Mouse (Mus musculus) Patski (cell line): ENCODE data around the gene Dctn1. TPM values are rescaled to one million over a fixed set of nuclear protein-coding genes. Genes with fewer than 3 reads are reported as not detected.

ENCODE experiments used
- ATAC-seq: fragments of 100-300 bp; one replicate; pipeline ENCODE4 v1.8.0; 2021
- CTCF ChIA-PET: fragments of 350-600 bp; sonication (Branson Sonifier 250); formaldehyde crosslinking; loops from one replicate; lab custom pipeline; 2022; ENCODE audit warnings: inconsistent platforms; lab: Charles Lee
- POLR2A ChIA-PET: fragments of 350-600 bp; sonication (Branson Sonifier 250); formaldehyde crosslinking; loops from one replicate; lab custom pipeline; 2022; ENCODE audit warnings: antibody characterized with exemption, inconsistent platforms; lab: Charles Lee
- DNase-seq: peaks from one replicate; pipeline ENCODE4 v3.0.0-alpha.2; 2011; ENCODE audit warnings: low read depth, low spot score
- H3K27me3 ChIP-seq: fragments of 371-371 bp; one replicate; pipeline ENCODE4 v1.5.1; 2021
- CTCF ChIP-seq: fragments of 100-300 bp; IDR thresholded peaks from one replicate; pipeline ENCODE4 v1.5.1; 2021
- in situ Hi-C: fragments of 300-500 bp; cut with MboI; formaldehyde crosslinking; loops from 3 replicates; pipeline ENCODE4 v1.11.1; 2018; ENCODE audit warnings: low pct_unique_long_range_greater_than_20kb, mixed read lengths
- polyA plus RNA-seq: library from polyadenylated mRNA; unstranded; gene quantifications from one replicate; pipeline ENCODE4 v1.2.3, GENCODE M21; 2021

Dctn1 gene
- polyA plus RNA-seq, 1 experiment from 2014 or later = 121 TPM

DNA sequence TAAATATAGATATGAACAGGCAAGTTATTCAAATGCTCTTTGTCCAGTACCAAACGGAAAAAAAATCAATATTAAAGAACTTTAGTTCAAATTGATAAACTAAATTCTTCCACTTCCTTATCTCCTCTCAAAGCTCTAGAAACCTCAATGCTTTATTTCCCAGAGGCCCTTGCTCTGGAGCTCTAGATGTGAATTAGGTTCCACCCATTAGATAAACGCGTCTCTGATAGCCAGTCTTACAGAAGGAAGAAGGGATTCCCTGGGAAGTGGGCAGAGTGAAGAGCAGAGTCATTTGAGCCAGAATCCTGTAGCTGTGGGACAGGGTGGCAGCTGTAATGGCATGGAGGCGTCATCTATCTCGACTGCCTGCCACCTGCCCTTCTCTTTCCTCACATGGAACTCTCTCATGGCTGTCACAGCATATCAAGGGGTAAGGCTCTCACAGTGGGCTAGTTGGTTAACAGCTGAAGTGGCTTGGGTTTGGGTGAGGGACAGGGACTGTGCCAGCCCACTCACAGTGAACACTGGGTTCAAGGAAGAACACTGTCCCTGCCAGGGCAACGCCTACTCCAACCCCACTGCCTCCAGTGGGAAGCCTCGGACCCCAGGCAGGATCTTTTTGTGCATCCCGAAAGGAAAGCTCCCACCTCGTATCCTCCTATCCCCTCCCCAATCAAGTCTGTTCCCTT lies 41.8 kb downstream of the Dctn1 start:
- in situ Hi-C loops = no loop called here
- ATAC-seq = no peak
- POLR2A ChIA-PET = no interaction called here

DNA sequence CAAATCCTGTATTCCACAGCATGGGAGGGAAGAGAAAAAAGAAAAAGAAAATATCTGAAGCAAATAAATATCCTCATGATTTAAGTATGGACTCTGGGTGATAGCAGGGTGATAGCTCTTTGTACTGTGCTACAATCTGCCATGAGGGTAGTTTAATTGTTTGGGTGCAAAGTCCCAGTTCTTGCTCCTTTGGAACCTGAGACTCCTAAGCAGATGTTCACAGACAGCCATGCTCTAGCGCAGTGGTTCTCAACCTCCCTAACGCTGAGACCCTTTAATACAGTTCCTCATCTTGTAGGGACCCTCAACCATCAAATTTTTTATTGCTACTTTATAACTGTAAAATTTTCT lies 42.3 kb downstream of the Dctn1 start:
- in situ Hi-C loops = no loop called here
- H3K27me3 ChIP-seq = peaks cover 10% of the 10 kb centered on the region
- POLR2A ChIA-PET = no interaction called here
- ATAC-seq (no peak), DNase-seq (no peak)
- CTCF ChIA-PET = interaction anchor here (1.2 kb wide), 1 partner anchor 10 kb away, joined by 4 read pairs; no protein-coding TSS in a partner anchor
- no peak for TF ChIP-seq CTCF

More for the DNA sequence above, 41.8 kb downstream of the Dctn1 start:
- TF ChIP-seq CTCF = no peak
- CTCF ChIA-PET = interaction anchor here (0.9 to 1.2 kb wide), 2 partner anchors 10 to 58 kb away, joined by 3 to 4 read pairs; no protein-coding TSS in a partner anchor
- no peak for DNase-seq
- peaks cover 10% of the 10 kb centered on the region for H3K27me3 ChIP-seq

DNA sequence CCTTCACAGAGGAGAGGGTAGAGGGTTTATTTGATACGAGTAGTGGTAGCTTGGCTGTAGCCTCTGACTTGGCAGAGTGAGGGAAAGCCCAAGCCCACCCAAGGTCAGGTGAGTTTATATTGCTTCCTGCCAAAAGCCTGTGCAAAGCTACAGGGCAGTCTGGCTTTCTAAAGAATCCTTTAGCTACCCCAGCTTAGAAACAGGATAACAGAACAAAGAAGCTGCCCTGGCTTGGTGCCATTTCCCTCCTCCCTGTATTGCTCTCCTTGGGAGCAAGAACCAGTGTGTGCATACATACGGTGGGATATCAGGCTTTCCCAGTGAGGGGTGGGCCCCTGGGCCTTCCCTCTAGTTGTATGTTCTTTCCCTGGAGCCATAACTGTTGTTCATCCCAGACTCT lies 44.8 kb downstream of the Dctn1 start:
- no peak for ATAC-seq
- in situ Hi-C loops = loop anchor here (5.0 kb wide), 2 partner anchors 43 to 57 kb away; partner anchors contain the start of gene Dctn1
- ChIA-PET CTCF (interaction anchor here (1.6 to 2.1 kb wide), 2 partner anchors 55 to 57 kb away, joined by 6 to 9 read pairs; no protein-coding TSS in a partner anchor), POLR2A (no interaction called here)
- TF ChIP-seq CTCF = no peak
- DNase-seq = no peak
- H3K27me3 ChIP-seq = peaks cover 13% of the 10 kb centered on the region

DNA sequence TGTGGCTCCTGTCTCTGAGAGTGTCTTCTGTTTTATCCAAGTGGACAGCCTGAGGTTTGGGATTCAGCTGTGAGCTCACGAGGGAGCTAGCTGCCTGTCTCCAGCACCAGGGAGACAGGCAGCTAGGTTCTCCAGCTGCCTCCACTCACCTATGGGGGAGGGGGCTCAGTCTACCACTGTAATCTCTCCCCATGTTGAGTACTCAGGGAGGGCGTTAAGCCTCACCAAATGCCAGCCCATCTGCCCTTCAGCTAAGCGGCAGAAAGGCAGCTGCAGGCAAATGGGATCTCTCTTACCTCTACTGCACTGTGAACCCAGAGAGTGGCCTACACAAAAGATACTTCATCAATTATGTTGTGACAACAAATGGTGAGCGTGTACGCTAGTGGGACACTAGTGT lies 45.8 kb downstream of the Dctn1 start:
- ChIA-PET CTCF (interaction anchor here (0.7 to 2.1 kb wide), 4 partner anchors 9 to 56 kb away, joined by 3 to 9 read pairs (median 4); partner anchors contain the start of gene Dctn1), POLR2A (no interaction called here)
- no peak for TF ChIP-seq CTCF
- ATAC-seq (no peak), DNase-seq (no peak)
- H3K27me3 ChIP-seq = peaks cover 13% of the 10 kb centered on the region
- in situ Hi-C loops = loop anchor here (5.0 kb wide), 2 partner anchors 44 to 56 kb away; partner anchors contain the start of gene Dctn1

DNA sequence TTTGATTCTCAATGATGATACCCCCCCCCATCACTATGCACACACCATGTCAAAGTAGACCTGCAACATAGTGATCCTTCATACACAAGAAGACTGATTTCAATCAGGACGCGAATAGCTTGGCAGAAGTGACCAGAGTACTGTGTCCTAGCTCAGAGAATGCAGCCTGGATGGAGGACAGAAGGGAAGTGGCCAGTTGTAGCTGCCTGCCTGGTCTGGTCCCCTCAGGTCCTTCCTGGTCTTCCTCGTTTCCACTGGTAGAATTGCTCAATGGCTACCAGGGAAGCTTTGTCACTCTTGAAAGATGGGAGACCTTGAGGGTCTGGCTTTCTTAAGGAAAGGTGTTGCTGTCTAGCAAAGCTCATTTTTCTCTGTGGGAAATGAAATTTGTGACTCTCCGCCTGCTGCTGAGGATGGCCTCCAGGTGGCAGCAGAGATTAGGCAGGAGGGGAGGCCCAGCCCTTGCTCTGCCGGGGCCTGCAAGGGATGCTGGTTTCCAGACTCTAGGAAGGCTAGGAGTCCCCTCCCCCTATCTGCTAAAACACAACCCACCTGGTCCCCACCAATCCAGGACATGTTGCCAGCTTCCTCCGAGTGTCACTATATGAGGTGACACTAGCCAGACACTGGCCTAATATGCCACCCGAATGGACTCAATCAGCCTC lies 49.4 kb downstream of the Dctn1 start:
- peaks cover 3% of the 10 kb centered on the region for H3K27me3 ChIP-seq
- DNase-seq = no peak
- in situ Hi-C loops = no loop called here
- TF ChIP-seq CTCF = peak; percentile 97
- ChIA-PET POLR2A (interaction anchor here (0.6 kb wide), 1 partner anchor 21 kb away, joined by 3 read pairs; no protein-coding TSS in a partner anchor), CTCF (interaction anchor here (0.6 to 2.7 kb wide), 26 partner anchors 10 to 125 kb away, joined by 3 to 46 read pairs (median 4); no protein-coding TSS in a partner anchor)
- ATAC-seq = peak; percentile 60

DNA sequence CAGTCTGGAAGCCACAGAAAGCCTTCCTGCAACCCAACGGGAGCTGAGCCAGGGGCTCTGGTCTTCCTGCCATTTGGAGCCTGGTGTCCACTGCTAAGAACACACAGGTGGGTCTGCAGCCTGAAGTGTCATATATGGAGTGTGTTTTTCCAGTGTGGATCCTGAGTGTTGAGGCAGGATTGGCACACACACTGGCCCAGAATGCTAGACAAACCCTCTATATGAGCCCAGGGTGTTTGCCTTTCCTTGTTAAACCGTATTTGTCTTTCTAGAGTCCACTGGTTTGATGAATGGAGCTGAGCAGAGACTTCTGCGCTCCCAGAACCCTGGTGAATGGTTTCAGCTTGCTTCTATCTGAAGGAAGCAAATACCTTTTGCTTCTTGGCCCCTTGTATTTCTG lies 54.1 kb downstream of the Dctn1 start, which contains the start of gene Slc4a5:
Gene Slc4a5 (plus strand): TSS at position 15 of the 400 bp plus-strand sequence.
- ChIA-PET POLR2A (interaction anchor here (0.9 kb wide), 1 partner anchor 45 kb away, joined by 3 read pairs; no protein-coding TSS in a partner anchor), CTCF (interaction anchor here (1.2 to 1.8 kb wide), 2 partner anchors 12 to 45 kb away, joined by 4 to 6 read pairs; no protein-coding TSS in a partner anchor)
- DNase-seq = no peak
- no peak for TF ChIP-seq CTCF
- in situ Hi-C loops = no loop called here
- no peak for ATAC-seq
- peaks cover 16% of the 10 kb centered on the region for H3K27me3 ChIP-seq

DNA sequence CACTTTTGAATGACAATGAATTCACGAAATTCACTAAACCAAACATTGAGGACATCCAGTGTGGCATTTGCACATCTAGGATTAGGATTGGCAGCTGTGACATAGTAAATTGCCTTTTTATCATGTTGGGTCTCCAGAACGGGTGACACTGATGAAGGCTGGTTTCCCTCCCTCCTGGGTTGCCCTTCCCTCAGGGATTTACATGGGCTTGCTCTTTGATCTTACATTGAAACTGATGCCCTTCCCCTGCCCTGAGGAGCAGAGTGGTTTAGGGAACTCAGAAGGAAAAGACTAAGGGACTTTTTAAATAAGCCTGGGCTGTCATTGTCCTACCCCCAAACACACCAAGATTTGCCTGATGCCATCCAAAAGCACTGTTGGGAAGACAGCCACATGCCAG lies 65.8 kb downstream of the Dctn1 start:
- no peak for TF ChIP-seq CTCF
- ATAC-seq (no peak), DNase-seq (no peak)
- in situ Hi-C loops = no loop called here
- POLR2A ChIA-PET = no interaction called here
- peaks cover 6% of the 10 kb centered on the region for H3K27me3 ChIP-seq
- CTCF ChIA-PET = interaction anchor here (1.2 to 1.9 kb wide), 2 partner anchors 12 to 17 kb away, joined by 4 read pairs; partner anchors contain the start of gene Slc4a5

DNA sequence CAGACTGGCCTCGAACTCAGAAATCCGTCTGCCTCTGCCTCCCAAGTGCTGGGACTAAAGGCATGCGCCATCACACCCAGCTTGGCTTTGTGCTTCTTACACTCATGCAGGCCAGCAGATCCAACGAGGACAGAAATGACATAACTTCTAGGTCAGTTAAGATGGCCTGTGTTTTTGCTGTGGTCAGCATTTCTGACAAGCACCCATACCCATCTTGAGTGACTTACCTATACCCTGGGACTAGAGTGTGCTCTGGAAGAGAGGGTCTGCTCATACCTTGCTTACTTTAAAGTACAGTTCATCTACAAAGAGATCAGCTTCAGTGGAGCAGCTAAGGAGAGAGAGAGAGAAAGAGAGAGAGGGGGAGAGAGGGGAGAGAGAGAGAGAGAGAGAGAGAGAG lies 67.6 kb downstream of the Dctn1 start:
- ChIA-PET POLR2A (no interaction called here), CTCF (interaction anchor here (1.4 to 2.4 kb wide), 3 partner anchors 16 to 22 kb away, joined by 3 to 8 read pairs (median 5); no protein-coding TSS in a partner anchor)
- TF ChIP-seq CTCF = no peak
- ATAC-seq (no peak), DNase-seq (no peak)
- H3K27me3 ChIP-seq = peaks cover 5% of the 10 kb centered on the region
- in situ Hi-C loops = no loop called here

DNA sequence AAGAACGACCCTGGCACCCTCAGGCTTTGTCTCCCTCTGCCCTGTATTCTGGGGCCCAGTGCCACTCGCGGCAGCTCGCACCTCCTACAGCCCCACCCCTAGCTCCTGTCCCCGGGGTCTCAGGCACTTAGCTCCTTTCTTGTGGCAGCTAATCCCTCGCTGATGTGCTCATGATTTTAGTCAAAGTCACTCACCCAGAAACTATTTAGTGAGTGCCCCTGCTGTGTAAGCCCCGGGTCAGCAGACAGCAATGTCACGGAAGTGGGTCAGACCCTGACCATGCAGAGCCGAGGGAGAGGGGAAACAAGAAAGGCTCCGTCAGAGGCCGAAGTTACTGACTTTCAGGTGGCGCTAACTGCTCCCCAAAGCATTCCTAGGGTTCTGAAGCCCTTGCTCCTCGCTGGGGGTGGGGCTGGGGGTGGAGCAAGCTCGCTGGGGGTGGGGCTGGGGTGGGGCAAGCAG lies 68.6 kb downstream of the Dctn1 start:
- DNase-seq (peak; percentile 55), ATAC-seq (peak; percentile 60)
- no peak for TF ChIP-seq CTCF
- in situ Hi-C loops = no loop called here
- CTCF ChIA-PET = interaction anchor here (1.0 to 2.4 kb wide), 2 partner anchors 10 to 19 kb away, joined by 4 to 8 read pairs; no protein-coding TSS in a partner anchor
- H3K27me3 ChIP-seq = peaks cover 10% of the 10 kb centered on the region
- POLR2A ChIA-PET = no interaction called here

DNA sequence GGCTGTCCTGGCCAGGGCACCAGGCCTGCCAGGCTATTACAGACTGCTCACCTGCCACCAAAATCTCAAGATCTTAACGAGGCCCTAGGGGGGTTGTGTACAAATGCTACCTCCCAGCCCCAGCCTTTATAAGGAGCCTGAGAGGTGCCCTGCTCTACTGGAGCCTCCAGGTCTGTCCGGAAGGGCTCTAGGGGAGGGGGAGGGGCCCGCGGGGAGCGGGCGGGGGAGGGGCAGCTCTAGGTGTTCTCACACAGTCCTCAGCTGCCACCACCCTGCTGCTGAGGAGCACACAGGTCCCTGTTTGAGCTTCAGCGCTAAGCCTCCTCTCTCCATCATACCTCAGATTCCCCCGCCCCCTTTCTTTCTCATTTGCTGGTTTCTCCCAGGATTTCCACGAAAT lies 71.4 kb downstream of the Dctn1 start:
- in situ Hi-C loops = no loop called here
- H3K27me3 ChIP-seq = peaks cover 15% of the 10 kb centered on the region
- ATAC-seq (no peak), DNase-seq (no peak)
- no peak for TF ChIP-seq CTCF
- CTCF ChIA-PET = interaction anchor here (2.0 kb wide), 1 partner anchor 23 kb away, joined by 8 read pairs; no protein-coding TSS in a partner anchor
- POLR2A ChIA-PET = no interaction called here
